Mouse (Mus musculus) neural tube, embryonic 14.5 days (tissue): ENCODE measurements at regions not wholly inside any gene's neighbourhood (a gene's known extent, or its start where the extent isn't known, plus 50 kb on each side); places are given as distances from the start of the nearest gene placed in this dataset.

Source experiments
- ATAC-seq: fragments of 200-750 bp; cut with Nextera tagmentation; 2 replicates; pipeline ENCODE4 v1.8.0; 2017; ENCODE audit warnings: low read depth, mild to moderate bottlenecking, moderate TSS enrichment, moderate library complexity
- H3K27ac ChIP-seq: fragments of 300-500 bp; sonication (generic); 2 replicates; pipeline ENCODE4 v1.5.1; 2014; ENCODE audit warnings: low read depth, mild to moderate bottlenecking, control low read depth, low read length, moderate library complexity, mixed read lengths
- H3K27me3 ChIP-seq: fragments of 300-500 bp; sonication (generic); 2 replicates; pipeline ENCODE4 v1.6.1; 2014; ENCODE audit warnings: low read length; ENCODE audit not compliant: control insufficient read depth, insufficient read depth
- H3K36me3 ChIP-seq: fragments of 300-500 bp; sonication (generic); 2 replicates; pipeline ENCODE4 v1.6.1; 2014; ENCODE audit warnings: low read length, mixed read lengths; ENCODE audit not compliant: control insufficient read depth, insufficient read depth
- H3K4me1 ChIP-seq: fragments of 300-500 bp; sonication (generic); 2 replicates; pipeline ENCODE4 v1.6.1; 2014; ENCODE audit warnings: low read length; ENCODE audit not compliant: control insufficient read depth, insufficient read depth
- H3K4me2 ChIP-seq: fragments of 300-500 bp; sonication (generic); 2 replicates; pipeline ENCODE4 v1.6.1; 2014; ENCODE audit warnings: mild to moderate bottlenecking, low read depth, low read length, control low read depth
- H3K4me3 ChIP-seq: fragments of 300-500 bp; sonication (generic); 2 replicates; pipeline ENCODE4 v1.5.1; 2014; ENCODE audit warnings: low read depth, low read length, control low read depth, mixed read lengths
- H3K9ac ChIP-seq: fragments of 300-500 bp; sonication (generic); replicated peaks from 2 replicates; pipeline ENCODE4 v1.6.1; 2014; ENCODE audit warnings: low read depth, mild to moderate bottlenecking, control low read depth, low read length, mixed read lengths
- H3K9me3 ChIP-seq: fragments of 300-500 bp; sonication (generic); 2 replicates; pipeline ENCODE4 v1.6.1; 2016; ENCODE audit warnings: low read length; ENCODE audit not compliant: control insufficient read depth
- WGBS: fragments of 180-500 bp; shearing (Covaris S2); extraction: QIAGEN DNeasy Blood & Tissue Kit; methylation state at CpG from one replicate; pipeline ENCODE4 v1.1.7; 2014; 5-methylcytosine and 5-hydroxymethylcytosine counted together

GRCm38 (mm10) chr7:83079842-83080241, 212.7 kb downstream of the Mex3b start:
- Histone ChIP-seq H3K27me3 (no peaks in the 10 kb centered on the region), H3K9me3 (no peaks in the 10 kb centered on the region), H3K27ac (no peak overlapping the region), H3K4me2 (no peak overlapping the region), H3K4me3 (no peak overlapping the region), H3K36me3 (no peaks in the 10 kb centered on the region), H3K9ac (no peak overlapping the region), H3K4me1 (0 out of 2 replicates have a peak, but pooled peaks cover 12% of the 10 kb centered on the region)
- 62% methylated on average over 1 of the region's 1 CpGs for WGBS
- no peak for ATAC-seq

DNA sequence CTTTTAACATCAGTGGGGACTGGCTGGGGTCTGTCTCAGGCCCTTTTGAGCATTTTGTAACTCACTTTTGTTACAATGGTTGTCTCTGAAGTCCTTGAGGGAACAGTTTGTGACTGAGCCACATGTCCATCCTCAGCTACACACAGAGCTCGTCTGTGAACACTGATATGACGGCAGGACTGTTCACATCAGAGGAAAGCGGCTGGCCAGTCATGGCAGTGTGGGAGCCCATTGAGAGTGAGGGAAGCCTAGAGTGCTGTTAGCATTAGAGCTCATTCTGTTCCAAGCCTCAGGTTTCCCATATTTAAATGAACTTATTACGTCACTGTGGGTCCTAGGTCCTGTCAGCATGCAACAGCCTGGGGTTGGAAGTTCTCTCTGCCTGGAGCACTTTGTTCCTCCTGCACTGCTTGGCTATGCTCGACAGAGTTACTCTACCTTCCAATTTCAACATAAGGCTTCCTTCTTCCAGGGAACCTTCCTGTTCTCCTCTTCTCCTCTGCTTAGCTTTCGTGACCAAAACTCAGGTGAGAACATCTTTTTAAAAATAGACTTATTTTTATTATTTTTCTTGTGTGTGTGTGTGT, 217.5 kb downstream of the Mex3b start:
- no peaks in the 10 kb centered on the region for H3K36me3 ChIP-seq
- H3K9ac ChIP-seq: no peak overlapping the region
- WGBS: 86% methylated on average over 6 of the region's 6 CpGs
- no peak overlapping the region for H3K4me3 ChIP-seq
- H3K4me1 ChIP-seq: peaks cover 3% of the 10 kb centered on the region; the same call in 1 of the 2 replicates
- no peak overlapping the region for H3K27ac ChIP-seq
- no peak overlapping the region for H3K4me2 ChIP-seq
- no peaks in the 10 kb centered on the region for H3K9me3 ChIP-seq
- no peak for ATAC-seq
- H3K27me3 ChIP-seq: no peaks in the 10 kb centered on the region

- peaks cover 3% of the 10 kb centered on the region; the same call in 1 of the 2 replicates for H3K4me1 ChIP-seq
- no peak overlapping the region for H3K4me2 ChIP-seq
- no peak overlapping the region for H3K4me3 ChIP-seq
- no peaks in the 10 kb centered on the region for H3K9me3 ChIP-seq
- H3K27ac ChIP-seq: no peak overlapping the region
- H3K36me3 ChIP-seq: no peaks in the 10 kb centered on the region
- ATAC-seq: peak; percentile 59; the same call in 1 of the 2 replicates
- H3K9ac ChIP-seq: no peak overlapping the region
- WGBS: 16% methylated on average over 4 of the region's 4 CpGs
- no peaks in the 10 kb centered on the region for H3K27me3 ChIP-seq
Measured at GRCm38 (mm10) chr7:83085547-83086158, 218.5 kb downstream of the Mex3b start.

DNA sequence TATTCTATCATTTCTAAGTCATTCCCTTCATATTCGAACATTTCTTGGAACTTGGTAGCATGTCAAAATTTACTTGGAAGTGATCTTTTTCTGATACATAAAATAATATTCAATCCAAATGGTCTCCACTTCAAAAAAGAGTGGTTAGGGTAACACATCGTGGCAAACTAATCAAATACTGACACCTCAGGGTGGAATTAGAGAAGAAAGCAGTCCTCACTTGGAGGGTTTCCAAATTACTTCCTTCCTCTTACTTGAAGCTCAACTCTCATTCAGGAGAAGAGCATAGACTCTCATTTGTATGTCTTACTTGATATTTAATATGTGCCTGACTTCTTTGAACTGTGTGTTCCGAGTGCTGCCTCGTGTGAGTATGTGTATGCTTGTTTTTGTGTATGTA, 220.3 kb downstream of the Mex3b start:
- H3K4me3 ChIP-seq: no peak overlapping the region
- ATAC-seq: no peak
- H3K9me3 ChIP-seq: no peaks in the 10 kb centered on the region
- no peak overlapping the region for H3K4me2 ChIP-seq
- H3K4me1 ChIP-seq: peaks cover 3% of the 10 kb centered on the region; the same call in 1 of the 2 replicates
- no peaks in the 10 kb centered on the region for H3K27me3 ChIP-seq
- no peak overlapping the region for H3K27ac ChIP-seq
- WGBS: 82% methylated on average over 4 of the region's 4 CpGs
- H3K9ac ChIP-seq: no peak overlapping the region
- no peaks in the 10 kb centered on the region for H3K36me3 ChIP-seq

GRCm38 (mm10) chr7:83088125-83088524, 221.0 kb downstream of the Mex3b start:
- no peak overlapping the region for H3K27ac ChIP-seq
- peaks cover 3% of the 10 kb centered on the region; the same call in 1 of the 2 replicates for H3K4me1 ChIP-seq
- H3K27me3 ChIP-seq: no peaks in the 10 kb centered on the region
- H3K36me3 ChIP-seq: no peaks in the 10 kb centered on the region
- H3K9ac ChIP-seq: no peak overlapping the region
- H3K4me2 ChIP-seq: no peak overlapping the region
- no peaks in the 10 kb centered on the region for H3K9me3 ChIP-seq
- 26% methylated on average over 4 of the region's 4 CpGs for WGBS
- no peak for ATAC-seq
- no peak overlapping the region for H3K4me3 ChIP-seq

DNA sequence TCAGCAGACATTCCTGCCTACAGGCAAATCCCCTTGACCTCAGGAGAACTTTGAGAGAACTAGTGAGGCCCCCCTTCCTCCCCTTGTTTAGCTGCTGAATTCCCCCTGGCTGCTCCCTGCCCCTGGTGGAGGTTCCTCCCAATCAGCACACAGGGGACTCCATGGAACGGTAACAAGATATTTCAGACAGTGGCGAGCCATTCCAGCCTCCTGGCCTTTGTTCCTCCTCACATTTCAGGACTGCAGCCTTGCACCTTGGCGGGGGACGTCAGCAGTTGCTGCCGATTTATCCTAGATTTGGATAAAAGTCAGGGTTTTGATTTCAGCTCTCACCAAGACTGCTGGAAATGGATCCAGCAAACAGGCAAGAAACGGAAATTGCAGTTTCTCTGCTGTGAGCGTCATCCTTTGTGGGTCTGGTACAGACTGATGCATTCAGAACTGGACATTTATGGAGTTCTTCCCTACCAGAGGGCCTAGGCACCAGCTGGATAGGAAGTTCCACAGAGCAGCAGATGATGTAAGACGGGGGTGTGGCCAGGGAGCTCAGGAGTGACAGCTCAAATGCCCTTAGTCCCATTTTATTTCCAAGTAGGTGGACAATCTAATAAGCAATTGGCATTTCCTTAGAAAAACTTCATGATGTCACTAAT, 222.3 kb downstream of the Mex3b start:
- Histone ChIP-seq H3K36me3 (no peaks in the 10 kb centered on the region), H3K27me3 (no peaks in the 10 kb centered on the region), H3K27ac (no peak overlapping the region), H3K9ac (no peak overlapping the region), H3K4me3 (no peak overlapping the region), H3K9me3 (no peaks in the 10 kb centered on the region), H3K4me1 (peaks cover 3% of the 10 kb centered on the region; the same call in 1 of the 2 replicates), H3K4me2 (no peak overlapping the region)
- no peak for ATAC-seq
- WGBS: 41% methylated on average over 8 of the region's 8 CpGs

GRCm38 (mm10) chr7:83093923-83094355, 226.8 kb downstream of the Mex3b start:
- Histone ChIP-seq H3K4me3 (no peak overlapping the region), H3K36me3 (no peaks in the 10 kb centered on the region), H3K4me2 (no peak overlapping the region), H3K4me1 (no peaks in the 10 kb centered on the region), H3K27me3 (no peaks in the 10 kb centered on the region), H3K9me3 (no peaks in the 10 kb centered on the region), H3K27ac (no peak overlapping the region), H3K9ac (no peak overlapping the region)
- ATAC-seq: no peak
- WGBS: 27% methylated on average over 8 of the region's 8 CpGs

- no peak overlapping the region for H3K27ac ChIP-seq
- no peak overlapping the region for H3K4me3 ChIP-seq
- H3K9ac ChIP-seq: no peak overlapping the region
- ATAC-seq: no peak
- H3K36me3 ChIP-seq: no peaks in the 10 kb centered on the region
- H3K4me1 ChIP-seq: no peaks in the 10 kb centered on the region
- 59% methylated on average over 3 of the region's 3 CpGs for WGBS
- H3K4me2 ChIP-seq: no peak overlapping the region
- H3K27me3 ChIP-seq: no peaks in the 10 kb centered on the region
- no peaks in the 10 kb centered on the region for H3K9me3 ChIP-seq
Measured at GRCm38 (mm10) chr7:83094899-83095298, 227.8 kb downstream of the Mex3b start.

- WGBS: 91% methylated on average over 3 of the region's 3 CpGs
- H3K4me3 ChIP-seq: no peak overlapping the region
- no peak overlapping the region for H3K4me2 ChIP-seq
- H3K36me3 ChIP-seq: no peaks in the 10 kb centered on the region
- no peak overlapping the region for H3K9ac ChIP-seq
- ATAC-seq: no peak
- no peak overlapping the region for H3K27ac ChIP-seq
- H3K9me3 ChIP-seq: no peaks in the 10 kb centered on the region
- H3K27me3 ChIP-seq: no peaks in the 10 kb centered on the region
- H3K4me1 ChIP-seq: no peaks in the 10 kb centered on the region
Measured at GRCm38 (mm10) chr7:83095593-83095992, 228.5 kb downstream of the Mex3b start.
